Mouse (Mus musculus) kidney, adult 18-20 months (tissue): ENCODE data around the gene Slc7a6os.

ENCODE experiments used
- DNase-seq: peaks from one replicate; pipeline ENCODE4 v3.0.0; 2021

Gene Slc7a6os

GRCm38 (mm10) chr8:106176891-106177290 is 33.8 kb downstream of the Slc7a6os start:
- DNase-seq, result no peak

GRCm38 (mm10) chr8:106173566-106173965 is 37.2 kb downstream of the Slc7a6os start:
- DNase-seq, result no peak

- no peak for DNase-seq
Measured at GRCm38 (mm10) chr8:106169934-106170480, 40.7 kb downstream of the Slc7a6os start.

GRCm38 (mm10) chr8:106169017-106169933 is 41.5 kb downstream of the Slc7a6os start:
- DNase-seq, result peak; percentile 30

- DNase-seq, result peak; percentile 83
Measured at GRCm38 (mm10) chr8:106168356-106169016, 42.2 kb downstream of the Slc7a6os start, which contains the start of gene Slc7a6. Slc7a6 (plus strand) TSS chr8:106168857.

GRCm38 (mm10) chr8:106165460-106165859 is 45.3 kb downstream of the Slc7a6os start:
- peak; percentile 80 for DNase-seq

GRCm38 (mm10) chr8:106163251-106163650 is 47.5 kb downstream of the Slc7a6os start:
- no peak for DNase-seq

GRCm38 (mm10) chr8:106159876-106160275 is 50.9 kb downstream of the Slc7a6os start:
- DNase-seq, result no peak

GRCm38 (mm10) chr8:106158381-106158780 is 52.4 kb downstream of the Slc7a6os start:
- no peak for DNase-seq

- no peak for DNase-seq
Measured at GRCm38 (mm10) chr8:106157419-106157818, 53.3 kb downstream of the Slc7a6os start.

- DNase-seq, result no peak
Measured at GRCm38 (mm10) chr8:106152876-106153275, 57.9 kb downstream of the Slc7a6os start.

GRCm38 (mm10) chr8:106151041-106151440 is 59.7 kb downstream of the Slc7a6os start:
- DNase-seq, result no peak
